Mouse (Mus musculus) limb, embryonic 10.5 days (tissue): Measurements from ENCODE around the gene Ano10. TPM values are rescaled to one million over a fixed set of nuclear protein-coding genes. Genes with fewer than 3 reads are reported as not detected.

ENCODE experiments used
- DNase-seq: peaks from one replicate; pipeline ENCODE4 v3.0.0-alpha.2; 2017; ENCODE audit warnings: low spot score
- H3K27ac ChIP-seq: fragments of 300-500 bp; sonication (generic); 2 replicates; pipeline ENCODE4 v1.5.1; 2016; ENCODE audit warnings: mild to moderate bottlenecking
- H3K27me3 ChIP-seq: fragments of 300-500 bp; sonication (generic); 2 replicates; pipeline ENCODE4 v1.6.1; 2016; ENCODE audit warnings: low read depth, mild to moderate bottlenecking; ENCODE audit not compliant: poor library complexity, severe bottlenecking
- H3K36me3 ChIP-seq: fragments of 300-500 bp; sonication (generic); 2 replicates; pipeline ENCODE4 v1.6.1; 2016; ENCODE audit warnings: mild to moderate bottlenecking, moderate library complexity
- H3K4me1 ChIP-seq: fragments of 300-500 bp; sonication (generic); 2 replicates; pipeline ENCODE4 v1.6.1; 2016
- H3K4me3 ChIP-seq: fragments of 300-500 bp; sonication (generic); 2 replicates; pipeline ENCODE4 v1.5.1; 2016; ENCODE audit warnings: mild to moderate bottlenecking, moderate library complexity
- H3K9me3 ChIP-seq: fragments of 300-500 bp; sonication (generic); replicated peaks from 2 replicates; pipeline ENCODE4 v1.6.1; 2016; ENCODE audit warnings: mild to moderate bottlenecking
- WGBS: fragments of 180-500 bp; shearing (Covaris S2); methylation state at CpG from one replicate; pipeline ENCODE4 v1.1.7; 2016; 5-methylcytosine and 5-hydroxymethylcytosine counted together
- polyA plus RNA-seq: library from polyadenylated mRNA; unstranded; fragments of >200 nt; fragmentation: Nextera tagmentation; extraction: Ambion mirVana; gene quantifications from 2 replicates; pipeline ENCODE4 v1.2.1, GENCODE M21; 2016

The Ano10 gene
- polyA plus RNA-seq, 1 experiment from 2014 or later: 26.2 TPM

DNA sequence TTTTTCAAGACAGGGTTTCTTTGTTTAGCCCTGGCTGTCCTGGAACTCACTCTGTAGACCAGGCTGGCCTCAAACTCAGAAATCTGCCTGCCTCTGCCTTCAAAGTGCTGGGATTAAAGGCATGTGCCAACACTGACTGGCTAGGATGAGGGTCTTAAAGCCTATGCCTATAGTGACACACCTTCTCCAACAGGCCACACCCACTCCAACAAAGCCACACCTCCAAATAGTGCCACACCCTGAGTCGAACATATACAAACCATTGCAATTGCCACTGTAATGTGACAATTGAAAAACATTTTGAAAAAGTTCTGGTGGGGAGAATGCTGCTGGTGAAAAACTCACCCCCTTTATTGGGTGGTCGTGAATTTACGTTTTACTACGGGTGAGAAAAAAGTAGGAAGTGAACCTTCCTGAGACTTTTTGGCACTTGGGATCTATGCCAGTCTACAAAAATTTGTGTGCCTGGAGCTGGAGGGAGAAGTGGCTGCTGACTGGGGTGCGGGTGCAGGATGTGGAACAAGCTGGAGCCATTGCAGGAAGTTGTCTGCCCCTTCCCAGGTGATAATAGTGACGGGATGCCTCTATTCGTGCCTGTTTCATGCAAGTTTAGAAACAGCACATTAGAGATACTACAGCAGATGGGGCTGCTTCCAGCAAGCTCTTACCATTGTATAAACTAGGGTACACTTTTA, 18.2 kb upstream of the Ano10 start:
- DNase-seq: no peak
- 90% methylated on average over 7 of the region's 7 CpGs for WGBS
- H3K27me3 ChIP-seq: no peaks in the 10 kb centered on the region
- H3K27ac ChIP-seq: no peak overlapping the region
- H3K9me3 ChIP-seq: no peaks in the 10 kb centered on the region
- no peaks in the 10 kb centered on the region for H3K36me3 ChIP-seq
- no peak overlapping the region for H3K4me3 ChIP-seq
- H3K4me1 ChIP-seq: peaks cover 13% of the 10 kb centered on the region; the same call in 1 of the 2 replicates

DNA sequence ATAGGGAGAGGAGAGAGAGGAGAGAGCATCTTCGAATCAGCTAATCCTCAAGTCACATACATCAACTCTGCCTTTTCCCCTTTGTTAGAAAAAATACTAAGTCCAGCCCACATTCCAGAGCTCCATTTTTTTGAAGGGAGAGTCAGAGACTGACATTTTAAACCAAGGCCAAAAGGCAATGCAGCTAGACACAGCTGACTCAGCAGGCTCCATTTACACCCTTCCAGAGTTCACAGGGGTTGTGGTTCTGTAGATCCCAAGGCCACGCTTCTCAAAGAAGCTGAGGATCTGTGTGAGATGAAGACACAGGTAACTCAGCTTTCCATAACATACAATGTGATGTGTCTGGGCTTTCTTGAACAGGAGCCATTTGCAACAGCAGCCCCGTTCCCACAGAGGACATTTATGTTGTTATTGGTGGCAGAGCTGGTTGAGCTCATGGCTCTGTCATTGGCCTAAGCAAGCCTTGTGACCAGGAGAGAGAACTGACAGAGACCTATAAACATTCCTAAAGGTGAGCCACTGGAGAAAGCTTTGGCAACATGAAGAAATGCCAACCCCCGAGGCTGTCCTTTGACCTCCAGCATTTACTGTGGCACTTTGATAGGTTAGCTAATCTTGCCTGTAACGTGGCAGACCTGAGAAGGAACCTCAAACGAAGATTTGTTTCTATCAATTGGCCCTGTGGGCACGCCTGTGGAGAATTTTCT, 17.0 kb upstream of the Ano10 start:
- Histone ChIP-seq H3K9me3 (no peaks in the 10 kb centered on the region), H3K36me3 (no peaks in the 10 kb centered on the region), H3K4me3 (peak overlapping the region; percentile 54), H3K4me1 (peaks cover 13% of the 10 kb centered on the region; the same call in 1 of the 2 replicates), H3K27me3 (no peaks in the 10 kb centered on the region), H3K27ac (peak overlapping the region; percentile 88)
- 79% methylated on average over 7 of the region's 7 CpGs for WGBS
- DNase-seq: no peak

DNA sequence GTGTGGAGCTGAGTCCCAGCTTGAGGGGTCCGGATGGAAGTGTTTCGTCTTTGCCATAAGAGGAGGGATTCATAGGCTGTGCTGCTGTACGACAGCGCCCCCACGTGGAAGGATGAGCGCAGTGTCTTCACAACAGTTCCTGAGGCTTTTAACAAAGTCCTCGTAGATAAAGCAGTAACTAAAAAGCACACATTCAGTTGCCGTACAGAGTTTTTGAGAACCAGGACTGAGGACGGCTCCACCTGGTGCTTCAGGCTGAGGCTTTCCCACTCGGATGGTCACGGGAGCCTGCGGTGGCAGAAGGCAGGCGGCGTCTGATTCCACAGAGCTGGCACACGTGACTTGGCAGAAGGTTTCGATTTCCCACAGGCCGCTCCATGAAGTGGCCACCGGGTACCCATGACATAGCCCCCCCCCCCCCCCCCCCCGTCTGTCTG, 16.4 kb upstream of the Ano10 start:
- Histone ChIP-seq H3K27me3 (no peaks in the 10 kb centered on the region), H3K4me3 (peak overlapping the region; percentile 54), H3K4me1 (peaks cover 13% of the 10 kb centered on the region; the same call in 1 of the 2 replicates), H3K36me3 (no peaks in the 10 kb centered on the region), H3K9me3 (no peaks in the 10 kb centered on the region), H3K27ac (peak overlapping the region; percentile 88)
- peak; percentile 91 for DNase-seq
- whole genome bisulfite sequencing: 12% methylated on average over 19 of the region's 19 CpGs

DNA sequence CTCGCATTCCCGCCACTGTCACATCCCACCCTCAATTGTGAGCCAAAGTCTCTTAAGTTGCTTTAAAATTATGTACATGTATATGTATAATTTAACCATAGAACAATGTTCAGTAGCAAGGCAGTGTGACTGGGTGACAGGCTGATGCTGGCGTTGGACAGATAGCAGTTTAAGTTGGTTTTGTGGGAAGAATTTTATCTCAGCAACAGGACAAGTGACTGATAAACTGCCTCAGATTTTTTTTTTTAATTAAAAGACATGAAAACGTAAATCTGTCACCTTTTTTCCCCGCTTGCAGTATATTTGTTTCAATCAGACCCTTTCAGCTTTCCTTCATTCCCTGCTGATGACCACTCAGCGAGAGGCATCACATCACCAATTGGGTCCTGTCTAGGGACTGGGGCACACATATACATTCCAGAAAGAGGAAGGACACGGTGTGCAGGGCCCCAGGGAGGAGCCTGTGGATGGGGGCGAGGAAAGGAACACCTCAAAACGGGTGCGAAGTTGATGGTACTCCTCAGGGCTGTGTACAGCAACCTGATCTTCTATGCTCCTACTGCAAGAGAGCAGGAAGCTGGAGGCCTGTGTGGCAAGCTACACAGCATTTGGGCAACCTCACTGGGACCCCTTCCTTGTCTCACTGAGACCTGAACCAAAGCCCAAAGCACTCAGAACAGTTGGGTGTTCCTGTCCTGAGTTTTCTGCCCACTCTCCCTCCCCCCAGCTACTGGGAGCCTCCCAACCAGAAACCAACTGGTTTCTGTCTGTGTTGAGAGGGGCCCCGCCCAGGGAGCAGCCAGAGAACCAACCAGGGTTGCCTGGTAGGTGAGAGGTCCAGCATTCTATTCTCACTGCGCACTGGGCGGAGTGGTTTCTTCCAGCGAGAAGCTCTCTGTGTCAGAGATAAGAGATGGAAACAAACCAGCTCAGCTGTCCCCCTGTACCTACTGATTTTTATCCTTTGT, 15.1 kb upstream of the Ano10 start:
- DNase-seq: no peak
- 68% methylated on average over 14 of the region's 14 CpGs for WGBS
- Histone ChIP-seq H3K4me3 (no peak overlapping the region), H3K4me1 (peaks cover 13% of the 10 kb centered on the region; the same call in 1 of the 2 replicates), H3K36me3 (no peaks in the 10 kb centered on the region), H3K27ac (no peak overlapping the region), H3K9me3 (no peaks in the 10 kb centered on the region), H3K27me3 (no peaks in the 10 kb centered on the region)

DNA sequence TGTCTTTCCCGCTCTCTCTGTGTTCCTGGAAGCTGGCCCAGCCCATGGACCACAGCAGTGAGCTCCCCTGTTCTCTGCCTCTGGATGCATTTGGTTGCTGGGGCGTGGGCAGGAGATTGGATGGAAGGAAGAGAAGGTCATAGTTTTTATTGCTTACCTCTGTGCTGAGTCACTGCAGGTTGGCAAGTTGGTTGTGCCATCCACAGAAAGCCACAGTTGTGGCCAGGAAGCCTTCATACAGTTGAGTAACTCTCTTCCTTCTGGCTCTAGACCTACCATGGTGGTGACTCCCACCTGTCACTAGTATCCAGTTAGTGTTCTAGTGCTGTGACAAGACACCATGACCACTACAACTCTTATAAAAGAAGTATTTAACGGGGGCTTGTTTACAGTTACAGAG, 11.1 kb upstream of the Ano10 start:
- Histone ChIP-seq H3K36me3 (no peaks in the 10 kb centered on the region), H3K27me3 (no peaks in the 10 kb centered on the region), H3K9me3 (no peaks in the 10 kb centered on the region), H3K4me1 (0 out of 2 replicates have a peak, but pooled peaks cover 4% of the 10 kb centered on the region), H3K4me3 (no peak overlapping the region), H3K27ac (no peak overlapping the region)
- DNase-seq: no peak
- 86% methylated on average over 3 of the region's 3 CpGs for WGBS

DNA sequence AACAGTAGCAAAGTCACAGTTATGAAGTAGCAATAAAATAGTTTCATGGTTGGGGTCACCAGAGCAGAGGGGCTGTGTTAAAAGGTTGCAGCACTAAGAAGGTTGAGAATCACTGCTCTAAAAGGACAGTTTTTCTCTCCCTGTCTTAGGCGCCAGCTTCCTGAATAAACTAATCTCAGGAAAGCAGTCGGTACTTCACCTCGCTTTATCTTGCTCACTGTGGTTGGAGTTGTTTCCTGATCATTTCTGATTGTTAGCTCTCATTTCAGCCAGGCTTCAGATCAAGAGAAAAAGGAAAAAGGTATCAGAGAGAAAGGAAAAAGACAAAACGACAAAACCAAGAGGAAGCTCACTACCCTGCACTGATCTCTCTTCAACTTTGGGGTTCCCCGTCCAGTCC, 1.9 kb upstream of the Ano10 start:
- Histone ChIP-seq H3K4me3 (no peak overlapping the region), H3K4me1 (peaks cover 18% of the 10 kb centered on the region), H3K27ac (no peak overlapping the region), H3K27me3 (no peaks in the 10 kb centered on the region), H3K36me3 (no peaks in the 10 kb centered on the region), H3K9me3 (no peaks in the 10 kb centered on the region)
- WGBS: 94% methylated on average over 5 of the region's 5 CpGs
- no peak for DNase-seq

DNA sequence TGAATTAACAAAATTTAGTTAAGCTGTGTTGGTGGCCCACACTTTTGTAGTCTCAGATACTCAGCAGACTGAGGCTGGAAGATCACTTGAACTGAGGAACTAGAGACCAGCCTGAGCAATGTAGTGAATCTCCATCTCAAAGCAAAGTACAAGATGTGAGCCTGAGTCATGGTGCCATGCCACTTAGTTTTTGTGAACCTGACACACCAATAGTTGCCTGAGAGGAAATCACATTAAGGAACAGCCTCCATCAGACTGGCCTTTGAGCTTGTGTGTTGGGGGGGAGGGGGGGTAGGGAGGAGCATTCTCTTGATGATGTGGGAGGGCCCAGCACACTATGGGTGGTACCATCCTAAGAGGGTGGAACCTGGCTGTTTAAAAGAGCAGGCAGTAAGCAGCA, 1.2 kb upstream of the Ano10 start:
- Histone ChIP-seq H3K4me3 (no peak overlapping the region), H3K27me3 (no peaks in the 10 kb centered on the region), H3K27ac (no peak overlapping the region), H3K36me3 (no peaks in the 10 kb centered on the region), H3K9me3 (no peaks in the 10 kb centered on the region), H3K4me1 (peaks cover 18% of the 10 kb centered on the region)
- DNase-seq: no peak

DNA sequence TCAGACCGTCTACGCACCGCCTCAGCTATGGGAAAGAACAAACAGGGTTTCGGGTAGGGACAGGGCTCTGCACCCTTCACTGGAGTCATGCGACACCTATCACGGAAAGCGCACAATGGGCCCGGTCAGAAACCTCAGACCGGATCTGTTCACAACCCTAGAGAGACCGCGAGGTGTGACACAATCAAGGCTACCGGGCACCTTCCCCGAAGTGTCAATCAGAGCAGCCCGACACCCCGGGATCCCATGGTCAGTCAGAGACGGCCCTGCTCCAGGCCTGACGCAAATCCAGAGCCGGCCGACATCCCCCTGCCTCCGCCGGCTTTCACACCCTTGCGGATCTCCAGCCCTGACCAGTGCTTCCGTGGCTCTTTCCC, 370 bp downstream of the Ano10 start:
- peak overlapping the region; percentile 84 for H3K4me3 ChIP-seq
- DNase-seq: no peak
- no peaks in the 10 kb centered on the region for H3K27me3 ChIP-seq
- H3K36me3 ChIP-seq: no peaks in the 10 kb centered on the region
- peaks cover 18% of the 10 kb centered on the region for H3K4me1 ChIP-seq
- H3K9me3 ChIP-seq: no peaks in the 10 kb centered on the region
- under 1% methylated on average over 23 of the region's 23 CpGs for WGBS
- peak overlapping the region; percentile 89 for H3K27ac ChIP-seq

DNA sequence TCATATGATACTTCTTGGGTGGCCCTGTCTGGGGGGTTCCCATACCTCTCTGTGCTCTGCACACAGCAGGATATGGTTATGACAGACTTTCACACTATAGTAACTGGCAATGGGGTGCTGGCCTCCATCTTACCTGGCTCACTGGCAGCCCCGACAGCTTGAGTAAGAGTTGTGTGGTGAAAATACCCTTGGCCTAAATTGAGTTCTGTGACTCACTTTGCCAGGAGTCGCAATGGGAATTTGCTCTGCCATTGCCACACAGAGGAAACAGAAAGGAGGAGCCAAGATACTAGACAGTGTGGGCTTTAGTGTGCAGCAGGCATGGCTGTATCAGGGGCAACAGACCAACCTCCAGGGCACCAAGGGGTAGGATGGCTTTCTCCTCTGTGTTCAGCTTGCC, 4.0 kb downstream of the Ano10 start:
- Histone ChIP-seq H3K9me3 (no peaks in the 10 kb centered on the region), H3K4me3 (no peak overlapping the region), H3K27me3 (no peaks in the 10 kb centered on the region), H3K36me3 (no peaks in the 10 kb centered on the region), H3K4me1 (peaks cover 36% of the 10 kb centered on the region), H3K27ac (no peak overlapping the region)
- 96% methylated on average over 2 of the region's 2 CpGs for WGBS
- DNase-seq: no peak

DNA sequence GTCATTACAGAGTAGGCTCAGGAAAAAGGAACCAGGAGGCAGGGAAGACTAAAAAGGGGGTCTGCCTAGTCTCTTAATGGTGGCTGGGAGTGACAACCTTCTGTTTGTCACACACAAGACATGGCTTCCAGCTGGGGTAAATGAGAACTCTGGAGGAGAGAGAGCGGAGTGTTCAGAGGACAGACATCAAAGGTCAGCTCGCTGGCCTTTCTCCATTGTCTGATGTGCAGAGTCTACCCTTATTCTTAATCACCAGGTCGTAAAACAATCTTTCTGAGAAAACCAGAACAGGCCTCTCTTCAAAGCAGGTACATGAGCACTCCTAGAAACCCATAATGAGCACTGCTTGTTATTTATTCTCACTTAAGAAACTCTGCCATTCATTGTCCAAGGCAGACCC, 5.8 kb downstream of the Ano10 start:
- H3K27me3 ChIP-seq: no peaks in the 10 kb centered on the region
- no peak overlapping the region for H3K27ac ChIP-seq
- H3K4me3 ChIP-seq: no peak overlapping the region
- H3K36me3 ChIP-seq: no peaks in the 10 kb centered on the region
- no peaks in the 10 kb centered on the region for H3K9me3 ChIP-seq
- 25% methylated on average over 3 of the region's 3 CpGs for WGBS
- no peak for DNase-seq
- peaks cover 28% of the 10 kb centered on the region for H3K4me1 ChIP-seq

DNA sequence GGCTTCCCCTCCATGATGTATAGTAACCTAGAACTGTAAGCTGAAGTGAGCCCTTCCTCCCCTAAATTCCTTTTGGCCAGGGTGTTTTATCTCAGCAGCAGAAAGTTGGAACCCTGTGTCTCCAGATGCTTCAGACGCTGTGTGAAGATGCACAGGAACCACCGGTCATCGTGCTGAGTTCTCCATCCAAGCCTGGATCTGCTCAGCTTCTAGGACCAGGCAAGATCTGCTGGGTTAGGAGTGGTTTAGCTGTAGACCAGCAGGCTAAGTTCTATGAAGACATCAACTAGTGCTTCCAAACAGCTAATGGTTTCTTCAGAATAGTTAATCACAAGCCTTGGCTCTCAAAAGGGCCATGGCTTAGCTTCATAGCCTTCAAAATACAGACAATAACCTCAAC, 6.7 kb downstream of the Ano10 start:
- DNase-seq: no peak
- Histone ChIP-seq H3K27ac (no peak overlapping the region), H3K27me3 (no peaks in the 10 kb centered on the region), H3K4me3 (no peak overlapping the region), H3K9me3 (no peaks in the 10 kb centered on the region), H3K4me1 (peaks cover 24% of the 10 kb centered on the region), H3K36me3 (no peaks in the 10 kb centered on the region)
- 89% methylated on average over 3 of the region's 3 CpGs for WGBS

DNA sequence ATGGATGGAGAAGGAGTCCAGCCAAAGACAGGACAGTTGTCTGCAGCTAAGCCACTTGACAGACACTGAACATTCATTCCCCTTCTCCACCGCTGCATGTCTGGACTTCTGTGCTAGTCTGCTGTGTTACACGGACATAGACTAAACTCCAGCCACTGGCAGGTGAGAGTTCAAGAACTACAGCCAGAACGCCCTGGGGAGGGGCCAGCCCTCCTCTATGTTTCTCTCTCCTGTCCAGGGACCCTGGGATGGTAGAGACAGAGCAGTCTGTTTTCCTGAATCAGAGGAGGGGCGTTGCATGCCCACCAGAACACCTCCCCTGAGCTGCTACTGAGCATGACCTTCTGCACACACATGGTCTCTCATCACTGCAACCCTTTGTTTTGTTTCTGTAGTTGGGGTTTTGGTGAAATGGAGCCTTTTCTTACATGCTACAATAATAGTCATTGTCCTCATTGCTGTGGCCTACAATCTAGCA, 8.4 kb downstream of the Ano10 start:
- DNase-seq: no peak
- no peaks in the 10 kb centered on the region for H3K36me3 ChIP-seq
- H3K9me3 ChIP-seq: no peaks in the 10 kb centered on the region
- H3K4me3 ChIP-seq: no peak overlapping the region
- peak overlapping the region; percentile 12; the same call in 1 of the 2 replicates for H3K27ac ChIP-seq
- peaks cover 24% of the 10 kb centered on the region for H3K4me1 ChIP-seq
- no peaks in the 10 kb centered on the region for H3K27me3 ChIP-seq
- WGBS: 47% methylated on average over 4 of the region's 4 CpGs
